Mouse (Mus musculus) midbrain, embryonic 12.5 days (tissue): ENCODE results near the gene Cltb. TPM values are rescaled to one million over a fixed set of nuclear protein-coding genes. Genes with fewer than 3 reads are reported as not detected.
A peak's percentile ranks its signal among the peaks of the same experiment; 100 is the strongest.

Experiments
- ATAC-seq: fragments of 200-750 bp; cut with Nextera tagmentation; 2 replicates; pipeline ENCODE4 v1.8.0; 2017; ENCODE audit warnings: low read depth, moderate TSS enrichment, moderate library complexity; ENCODE audit not compliant: low FRiP score
- H3K27ac ChIP-seq: fragments of 300-500 bp; sonication (generic); replicated peaks from 2 replicates; pipeline ENCODE4 v1.5.1; 2016; ENCODE audit warnings: mild to moderate bottlenecking
- H3K27me3 ChIP-seq: fragments of 300-500 bp; sonication (generic); 2 replicates; pipeline ENCODE4 v1.6.1; 2016; ENCODE audit warnings: mild to moderate bottlenecking
- H3K36me3 ChIP-seq: fragments of 300-500 bp; sonication (generic); 2 replicates; pipeline ENCODE4 v1.6.1; 2016
- H3K4me1 ChIP-seq: fragments of 300-500 bp; sonication (generic); 2 replicates; pipeline ENCODE4 v1.6.1; 2016
- H3K4me2 ChIP-seq: fragments of 300-500 bp; sonication (generic); replicated peaks from 2 replicates; pipeline ENCODE4 v1.6.1; 2016; ENCODE audit warnings: mild to moderate bottlenecking, moderate library complexity
- H3K4me3 ChIP-seq: fragments of 300-500 bp; sonication (generic); 2 replicates; pipeline ENCODE4 v1.5.1; 2016; ENCODE audit warnings: mild to moderate bottlenecking
- H3K9ac ChIP-seq: fragments of 300-500 bp; sonication (generic); replicated peaks from 2 replicates; pipeline ENCODE4 v1.6.1; 2016; ENCODE audit warnings: mild to moderate bottlenecking, moderate library complexity
- H3K9me3 ChIP-seq: fragments of 300-500 bp; sonication (generic); 2 replicates; pipeline ENCODE4 v1.6.1; 2016; ENCODE audit warnings: mild to moderate bottlenecking
- WGBS: fragments of 180-500 bp; shearing (Covaris S2); methylation state at CpG from one replicate; pipeline ENCODE4 v1.1.7; 2016; 5-methylcytosine and 5-hydroxymethylcytosine counted together
- polyA plus RNA-seq: library from polyadenylated mRNA; unstranded; fragments of >200 nt; fragmentation: Nextera tagmentation; extraction: Ambion mirVana; gene quantifications from 2 replicates; pipeline ENCODE4 v1.2.1, GENCODE M21; 2016

The Cltb gene
- polyA plus RNA-seq, 1 experiment from 2014 or later, result 43.5 TPM

DNA sequence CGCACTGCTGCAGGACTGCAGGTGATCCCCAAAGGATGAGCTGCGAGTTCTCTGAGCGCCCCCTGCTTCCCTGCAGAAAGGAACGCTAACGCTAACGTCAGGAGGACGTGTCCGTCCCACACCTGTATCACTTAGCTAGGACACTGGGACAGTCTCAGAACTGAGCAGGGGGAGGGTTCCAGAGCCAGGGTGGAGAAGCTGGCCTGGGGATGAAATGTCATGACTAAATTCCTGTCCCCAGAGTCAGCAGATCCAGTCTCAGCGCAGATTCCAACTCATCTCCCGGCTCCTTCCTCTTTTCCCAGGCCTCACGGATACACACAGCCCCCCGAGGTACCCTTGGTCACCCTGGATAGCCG, 552 bp downstream of the Cltb start:
- H3K9ac ChIP-seq, result peak overlapping the region; percentile 57
- peaks cover 34% of the 10 kb centered on the region for H3K4me1 ChIP-seq
- H3K9me3 ChIP-seq, result no peaks in the 10 kb centered on the region
- peaks cover 42% of the 10 kb centered on the region for H3K27me3 ChIP-seq
- WGBS, result 7% methylated on average over 12 of the region's 13 CpGs
- no peak overlapping the region for H3K27ac ChIP-seq
- no peaks in the 10 kb centered on the region for H3K36me3 ChIP-seq
- peak; percentile 19; the same call in 1 of the 2 replicates for ATAC-seq
- H3K4me2 ChIP-seq, result peak overlapping the region; percentile 62
- peak overlapping the region; percentile 54 for H3K4me3 ChIP-seq

GRCm38 (mm10) chr13:54609301-54609700, 1.8 kb downstream of the Cltb start:
- Histone ChIP-seq H3K9me3 (no peaks in the 10 kb centered on the region), H3K9ac (no peak overlapping the region), H3K4me1 (peaks cover 34% of the 10 kb centered on the region), H3K36me3 (no peaks in the 10 kb centered on the region), H3K27ac (no peak overlapping the region), H3K27me3 (peaks cover 55% of the 10 kb centered on the region), H3K4me3 (no peak overlapping the region), H3K4me2 (peak overlapping the region; percentile 26; the same call in 1 of the 2 replicates)
- WGBS, result 4% methylated on average over 1 of the region's 1 CpGs
- no peak; the same call in 1 of the 2 replicates for ATAC-seq

GRCm38 (mm10) chr13:54608666-54609065, 2.5 kb downstream of the Cltb start:
- no peaks in the 10 kb centered on the region for H3K36me3 ChIP-seq
- H3K27ac ChIP-seq, result no peak overlapping the region
- no peak overlapping the region for H3K4me3 ChIP-seq
- H3K9me3 ChIP-seq, result no peaks in the 10 kb centered on the region
- no peak for ATAC-seq
- H3K27me3 ChIP-seq, result peaks cover 56% of the 10 kb centered on the region
- H3K4me1 ChIP-seq, result peaks cover 34% of the 10 kb centered on the region
- peak overlapping the region; percentile 43 for H3K9ac ChIP-seq
- 11% methylated on average over 8 of the region's 8 CpGs for WGBS
- H3K4me2 ChIP-seq, result peak overlapping the region; percentile 26

GRCm38 (mm10) chr13:54608002-54608401, 3.1 kb downstream of the Cltb start:
- no peak overlapping the region for H3K4me3 ChIP-seq
- no peaks in the 10 kb centered on the region for H3K9me3 ChIP-seq
- H3K4me1 ChIP-seq, result peaks cover 38% of the 10 kb centered on the region
- no peak for ATAC-seq
- H3K4me2 ChIP-seq, result no peak overlapping the region
- H3K27ac ChIP-seq, result no peak overlapping the region
- 80% methylated on average over 3 of the region's 3 CpGs for whole genome bisulfite sequencing
- H3K36me3 ChIP-seq, result no peaks in the 10 kb centered on the region
- peaks cover 56% of the 10 kb centered on the region for H3K27me3 ChIP-seq
- no peak overlapping the region for H3K9ac ChIP-seq

GRCm38 (mm10) chr13:54607204-54607603, 3.9 kb downstream of the Cltb start:
- Histone ChIP-seq H3K27me3 (peaks cover 63% of the 10 kb centered on the region), H3K36me3 (no peaks in the 10 kb centered on the region), H3K27ac (no peak overlapping the region), H3K9ac (no peak overlapping the region), H3K4me2 (no peak overlapping the region), H3K9me3 (no peaks in the 10 kb centered on the region), H3K4me1 (peaks cover 38% of the 10 kb centered on the region), H3K4me3 (no peak overlapping the region)
- no peak for ATAC-seq
- WGBS, result 72% methylated on average over 5 of the region's 5 CpGs

DNA sequence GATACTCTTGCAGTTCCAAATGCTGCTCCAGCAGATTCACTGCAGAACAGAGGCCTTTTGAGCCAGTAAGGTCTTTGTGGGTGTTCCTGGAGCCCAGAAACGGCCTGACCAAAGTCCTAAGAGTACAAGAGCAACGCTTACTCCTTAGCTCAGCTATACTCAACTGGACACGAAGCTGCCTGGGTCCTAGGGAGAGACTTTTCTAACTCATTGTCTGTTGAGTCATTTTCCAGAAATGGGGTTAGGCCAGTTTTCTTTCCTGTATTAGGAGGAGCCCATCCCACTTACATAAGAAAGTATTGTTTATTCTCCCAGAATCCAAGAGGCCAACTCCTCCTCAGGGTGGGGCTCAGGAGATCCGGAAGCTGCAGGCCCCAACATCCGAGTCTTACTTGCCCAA, 5.7 kb downstream of the Cltb start:
- ATAC-seq, result no peak

GRCm38 (mm10) chr13:54604221-54604620, 6.9 kb downstream of the Cltb start:
- no peaks in the 10 kb centered on the region for H3K9me3 ChIP-seq
- H3K27me3 ChIP-seq, result peaks cover 60% of the 10 kb centered on the region
- 30% methylated on average over 4 of the region's 4 CpGs for WGBS
- no peak overlapping the region for H3K9ac ChIP-seq
- no peak overlapping the region for H3K27ac ChIP-seq
- peaks cover 18% of the 10 kb centered on the region for H3K4me1 ChIP-seq
- no peak for ATAC-seq
- H3K4me2 ChIP-seq, result no peak overlapping the region
- H3K36me3 ChIP-seq, result peaks cover 4% of the 10 kb centered on the region; the same call in 1 of the 2 replicates
- no peak overlapping the region for H3K4me3 ChIP-seq

More for the DNA sequence above, 5.7 kb downstream of the Cltb start:
- no peak overlapping the region for H3K4me2 ChIP-seq
- H3K9me3 ChIP-seq, result no peaks in the 10 kb centered on the region
- H3K4me1 ChIP-seq, result peaks cover 27% of the 10 kb centered on the region
- H3K4me3 ChIP-seq, result no peak overlapping the region
- H3K36me3 ChIP-seq, result no peaks in the 10 kb centered on the region
- peaks cover 70% of the 10 kb centered on the region for H3K27me3 ChIP-seq
- no peak overlapping the region for H3K9ac ChIP-seq
- 79% methylated on average over 5 of the region's 5 CpGs for WGBS
- no peak overlapping the region for H3K27ac ChIP-seq

DNA sequence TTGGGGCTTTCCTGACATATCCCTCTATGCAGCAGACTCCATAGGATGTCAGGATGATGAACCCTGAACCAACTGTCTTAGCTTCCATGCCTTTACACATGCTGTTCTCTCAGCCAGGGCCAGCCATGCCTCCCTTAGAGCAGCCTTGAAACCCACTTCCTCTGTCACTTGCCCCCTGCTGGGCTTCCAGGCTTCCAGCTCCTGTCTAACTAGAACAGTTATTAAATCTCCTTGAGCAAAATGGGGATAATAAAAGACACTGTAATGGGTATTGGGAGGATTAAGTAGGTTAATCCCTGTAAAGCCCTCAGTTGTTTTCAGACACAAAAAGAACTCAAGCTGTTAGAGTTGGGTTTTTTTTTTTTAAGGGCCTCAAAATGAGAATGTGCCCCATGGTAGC, 7.6 kb downstream of the Cltb start:
- H3K27me3 ChIP-seq, result peaks cover 53% of the 10 kb centered on the region
- H3K36me3 ChIP-seq, result peaks cover 10% of the 10 kb centered on the region; the same call in 1 of the 2 replicates
- H3K4me1 ChIP-seq, result peaks cover 10% of the 10 kb centered on the region
- H3K27ac ChIP-seq, result no peak overlapping the region
- ATAC-seq, result no peak
- H3K9me3 ChIP-seq, result no peaks in the 10 kb centered on the region
- no peak overlapping the region for H3K4me2 ChIP-seq
- H3K4me3 ChIP-seq, result no peak overlapping the region
- no peak overlapping the region for H3K9ac ChIP-seq

GRCm38 (mm10) chr13:54602639-54603111, 8.5 kb downstream of the Cltb start:
- ATAC-seq, result no peak

DNA sequence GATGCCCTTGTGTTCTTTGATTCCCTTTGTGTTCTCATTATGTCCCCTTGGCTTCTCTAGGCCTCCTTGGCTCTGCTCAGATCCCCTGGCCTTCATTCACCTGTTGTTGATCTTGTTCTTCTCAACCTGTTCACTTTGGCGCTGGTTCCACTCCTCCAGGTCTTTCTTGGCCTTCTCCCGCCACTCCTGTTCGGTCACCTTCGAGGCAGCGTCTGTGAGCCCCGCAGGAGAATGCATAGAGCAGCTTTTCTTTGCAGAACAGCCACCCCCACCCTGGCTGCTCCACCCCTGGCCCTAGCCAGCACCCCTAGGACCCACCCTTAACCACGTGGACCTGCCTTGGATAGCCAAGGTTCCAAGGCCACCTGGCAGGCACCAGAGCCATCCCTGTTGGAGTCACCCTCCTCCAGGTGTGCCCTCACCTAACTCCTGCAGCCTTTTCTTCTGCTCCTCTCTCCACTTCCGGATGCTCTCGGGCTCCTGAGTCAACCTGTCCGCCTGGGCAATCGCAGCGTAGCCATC, 12.5 kb downstream of the Cltb start:
- no peak overlapping the region for H3K4me3 ChIP-seq
- H3K27me3 ChIP-seq, result peaks cover 19% of the 10 kb centered on the region
- H3K4me2 ChIP-seq, result no peak overlapping the region
- no peak overlapping the region for H3K9ac ChIP-seq
- ATAC-seq, result no peak
- WGBS, result 90% methylated on average over 12 of the region's 12 CpGs
- H3K27ac ChIP-seq, result no peak overlapping the region
- no peaks in the 10 kb centered on the region for H3K9me3 ChIP-seq
- peaks cover 24% of the 10 kb centered on the region for H3K36me3 ChIP-seq
- H3K4me1 ChIP-seq, result peaks cover 4% of the 10 kb centered on the region; the same call in 1 of the 2 replicates

More at GRCm38 (mm10) chr13:54602639-54603111, 8.5 kb downstream of the Cltb start:
- Histone ChIP-seq H3K4me2 (no peak overlapping the region), H3K36me3 (peaks cover 16% of the 10 kb centered on the region), H3K4me3 (no peak overlapping the region), H3K27ac (no peak overlapping the region), H3K9ac (no peak overlapping the region), H3K4me1 (peaks cover 4% of the 10 kb centered on the region; the same call in 1 of the 2 replicates), H3K27me3 (peaks cover 48% of the 10 kb centered on the region), H3K9me3 (no peaks in the 10 kb centered on the region)
- 67% methylated on average over 3 of the region's 3 CpGs for WGBS

DNA sequence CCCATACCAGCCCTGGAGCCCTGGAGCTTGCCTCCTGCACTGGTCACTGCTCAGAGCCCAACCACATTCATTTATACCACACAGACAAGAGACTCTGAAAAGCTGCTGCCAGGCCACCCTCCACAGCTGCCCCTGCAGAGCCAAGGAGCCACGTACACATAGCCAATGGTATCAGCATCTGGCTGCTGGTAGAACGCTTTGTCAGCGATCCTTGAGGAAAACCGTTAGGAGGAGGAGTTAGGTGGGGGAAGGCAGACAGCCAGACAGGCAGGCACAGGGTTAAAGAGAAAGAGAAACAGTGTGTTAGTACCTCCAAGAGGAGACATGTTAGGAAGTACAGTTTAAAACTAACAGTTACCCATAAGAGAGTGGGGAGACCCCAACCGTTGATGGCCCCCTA, 14.3 kb downstream of the Cltb start:
- peaks cover 24% of the 10 kb centered on the region for H3K36me3 ChIP-seq

DNA sequence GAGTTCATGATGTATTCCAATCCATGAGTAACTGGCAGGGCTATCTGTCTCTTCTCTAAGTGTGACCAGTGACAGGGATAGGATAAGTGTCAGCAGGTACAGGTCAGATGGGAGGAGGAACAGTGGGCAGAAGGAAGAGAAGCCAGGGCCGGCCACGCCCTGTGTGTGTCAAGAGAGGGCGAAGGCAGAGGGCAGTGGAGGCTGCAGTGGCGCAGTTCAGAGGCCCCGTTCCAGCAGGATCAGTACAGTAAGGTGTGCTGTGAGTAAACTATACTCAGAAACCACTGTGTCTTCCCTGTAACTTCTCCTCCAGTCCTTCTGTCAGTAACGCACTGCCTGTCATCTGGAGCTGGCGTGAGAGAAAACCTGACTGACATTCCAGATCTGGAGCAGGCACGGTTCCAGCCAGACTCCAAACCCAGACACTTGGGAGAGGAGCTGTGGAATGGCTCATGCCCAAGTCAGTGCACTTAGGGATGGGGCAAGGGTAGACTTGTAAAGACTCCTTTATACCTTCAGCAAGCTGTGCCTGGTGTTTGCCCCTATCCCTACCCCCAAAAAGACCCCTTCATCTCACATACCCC, 14.9 kb downstream of the Cltb start:
- no peak for ATAC-seq
- no peaks in the 10 kb centered on the region for H3K9me3 ChIP-seq
- H3K4me2 ChIP-seq, result no peak overlapping the region
- WGBS, result 89% methylated on average over 8 of the region's 8 CpGs
- peaks cover 7% of the 10 kb centered on the region for H3K4me1 ChIP-seq
- no peak overlapping the region for H3K4me3 ChIP-seq
- no peak overlapping the region for H3K9ac ChIP-seq
- H3K27ac ChIP-seq, result no peak overlapping the region
- H3K27me3 ChIP-seq, result peaks cover 4% of the 10 kb centered on the region
- H3K36me3 ChIP-seq, result peaks cover 24% of the 10 kb centered on the region

More for the DNA sequence above, 14.3 kb downstream of the Cltb start:
- no peak overlapping the region for H3K4me2 ChIP-seq
- peaks cover 9% of the 10 kb centered on the region for H3K27me3 ChIP-seq
- H3K9me3 ChIP-seq, result no peaks in the 10 kb centered on the region
- WGBS, result 79% methylated on average over 5 of the region's 5 CpGs
- no peak overlapping the region for H3K9ac ChIP-seq
- H3K4me3 ChIP-seq, result no peak overlapping the region
- ATAC-seq, result no peak
- H3K4me1 ChIP-seq, result no peaks in the 10 kb centered on the region
- H3K27ac ChIP-seq, result no peak overlapping the region
